Mouse (Mus musculus): ENCODE data around the gene Akap2.

DNA sequence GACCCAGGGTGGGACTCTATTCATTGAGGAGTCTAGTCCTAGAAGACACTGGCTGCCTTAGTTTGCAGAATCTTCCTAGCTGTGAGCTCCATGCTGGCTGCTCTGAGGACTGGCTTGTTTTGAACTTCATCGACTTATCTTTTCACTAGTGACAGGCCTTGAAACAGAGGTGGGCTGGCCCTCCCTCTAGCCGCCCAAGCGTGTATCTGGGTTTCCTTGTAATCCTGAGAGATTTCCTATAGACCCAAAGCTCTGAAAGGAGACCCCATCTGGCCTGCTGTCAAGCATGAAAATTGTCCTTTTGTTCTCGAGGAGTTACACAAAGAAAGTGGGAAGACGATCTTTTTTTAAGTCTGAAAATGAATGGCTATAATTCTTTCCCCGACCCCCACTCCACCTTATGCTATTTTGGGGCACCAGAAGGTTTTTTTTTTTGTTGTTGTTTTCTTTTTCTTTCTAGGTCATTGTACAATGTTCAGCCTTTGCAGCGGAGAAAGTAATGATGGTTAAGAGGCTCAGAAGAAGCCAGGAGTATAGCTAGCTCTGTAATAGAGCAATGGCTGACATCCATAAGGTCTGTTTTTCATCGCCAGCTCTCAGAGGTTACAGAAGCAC lies 107.3 kb downstream of the Akap2 start:
- no peak for TF ChIP-seq CTCF (IDR thresholded peaks at IDR 0.05; ENCODE audit: insufficient read depth, low read depth, low read length)
- no peak for TF ChIP-seq POLR2A (IDR thresholded peaks at IDR 0.05; ENCODE audit: insufficient read depth, low read depth, low read length)
